Mouse (Mus musculus): ENCODE data around the gene Csnk2a2. TPM values are rescaled to one million over a fixed set of nuclear protein-coding genes. Genes with fewer than 3 reads are reported as not detected.

The Csnk2a2 gene
- 8.4 and 8.8 TPM in 2 replicates for polyA plus RNA-seq (2015; fragmentation: Nextera tagmentation; extraction: Ambion mirVana)

DNA sequence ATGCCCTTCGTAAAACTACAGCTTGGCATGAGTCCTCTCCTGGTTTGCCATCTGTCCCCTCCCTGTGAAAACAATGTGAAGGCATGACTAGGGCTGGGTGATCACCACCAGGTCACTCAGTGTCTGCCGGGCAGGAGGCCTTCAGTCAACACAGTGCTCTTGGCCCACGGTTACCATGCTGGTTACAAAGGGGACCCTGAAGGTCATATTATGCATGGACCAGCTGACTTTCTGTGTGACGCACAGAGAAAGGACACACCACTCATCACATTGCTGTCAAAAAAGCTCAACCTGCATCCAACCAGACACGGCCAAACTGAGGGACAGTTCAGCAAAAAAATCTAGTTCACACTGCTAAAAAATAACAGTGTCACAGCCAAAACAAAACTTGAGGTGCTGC, at the start of gene Csnk2a2:
Gene Csnk2a2, minus strand, starts transcription at position 34 of the 400 bp plus-strand sequence.
- WGBS: 61% methylated on average over 5 of the region's 5 CpGs

DNA sequence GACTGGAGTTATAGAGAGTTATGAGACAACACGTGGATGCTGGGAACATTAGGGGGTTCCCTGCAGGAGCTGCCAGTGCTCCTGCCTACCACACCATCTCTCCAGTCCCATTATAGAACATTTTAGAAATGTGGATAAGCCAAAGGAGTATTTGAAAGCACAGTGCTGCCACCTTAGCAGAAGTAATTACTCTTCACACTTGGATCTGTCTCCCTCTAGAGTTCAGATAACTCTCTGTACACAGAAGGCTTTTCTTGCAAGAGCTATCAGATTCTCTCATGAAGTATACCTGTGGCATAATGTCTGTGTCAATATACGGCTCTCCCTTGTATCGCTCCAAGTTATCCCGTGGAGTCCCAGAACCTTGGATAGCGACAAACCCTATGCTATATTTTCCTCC, 49.6 kb upstream of the Csnk2a2 start:
- no peak overlapping the region for H3K27ac ChIP-seq (ENCODE audit: low read length)
- H3K9ac ChIP-seq (ENCODE audit: low read length): no peak overlapping the region
- WGBS: 65% methylated on average over 5 of the region's 5 CpGs
- no peaks in the 10 kb centered on the region for H3K27me3 ChIP-seq (ENCODE audit: control insufficient read depth, insufficient read depth, low read depth, low read length)
- H3K4me1 ChIP-seq (replicated peaks; ENCODE audit: control insufficient read depth, insufficient read depth, low read length): no peaks in the 10 kb centered on the region
- no peak overlapping the region for H3K4me2 ChIP-seq (ENCODE audit: low read depth, low read length)
- H3K36me3 ChIP-seq (ENCODE audit: control insufficient read depth, insufficient read depth, low read length): no peaks in the 10 kb centered on the region
- H3K9me3 ChIP-seq (ENCODE audit: control insufficient read depth, low read length): no peaks in the 10 kb centered on the region
- H3K4me3 ChIP-seq (ENCODE audit: low read length): no peak overlapping the region
- no peak for ATAC-seq (ENCODE audit: low read depth)

More for the DNA sequence above, at the start of gene Csnk2a2:
- Histone ChIP-seq H3K9ac (ENCODE audit: low read length) (peak within 1 kb of the TSS; percentile 92), H3K4me1 (replicated peaks; ENCODE audit: control insufficient read depth, insufficient read depth, low read length) (peaks cover 9% of the 10 kb centered on the region), H3K36me3 (ENCODE audit: control insufficient read depth, insufficient read depth, low read length) (peaks cover 3% of the 10 kb centered on the region; the same call in 1 of the 2 replicates), H3K4me3 (ENCODE audit: low read length) (peak within 1 kb of the TSS; percentile 91), H3K4me2 (ENCODE audit: low read depth, low read length) (peak within 1 kb of the TSS; percentile 71), H3K27me3 (ENCODE audit: control insufficient read depth, insufficient read depth, low read depth, low read length) (no peaks in the 10 kb centered on the region), H3K9me3 (ENCODE audit: control insufficient read depth, low read length) (no peaks in the 10 kb centered on the region), H3K27ac (ENCODE audit: low read length) (no peak within 1 kb of the TSS)
- no peak for ATAC-seq (ENCODE audit: low read depth)

DNA sequence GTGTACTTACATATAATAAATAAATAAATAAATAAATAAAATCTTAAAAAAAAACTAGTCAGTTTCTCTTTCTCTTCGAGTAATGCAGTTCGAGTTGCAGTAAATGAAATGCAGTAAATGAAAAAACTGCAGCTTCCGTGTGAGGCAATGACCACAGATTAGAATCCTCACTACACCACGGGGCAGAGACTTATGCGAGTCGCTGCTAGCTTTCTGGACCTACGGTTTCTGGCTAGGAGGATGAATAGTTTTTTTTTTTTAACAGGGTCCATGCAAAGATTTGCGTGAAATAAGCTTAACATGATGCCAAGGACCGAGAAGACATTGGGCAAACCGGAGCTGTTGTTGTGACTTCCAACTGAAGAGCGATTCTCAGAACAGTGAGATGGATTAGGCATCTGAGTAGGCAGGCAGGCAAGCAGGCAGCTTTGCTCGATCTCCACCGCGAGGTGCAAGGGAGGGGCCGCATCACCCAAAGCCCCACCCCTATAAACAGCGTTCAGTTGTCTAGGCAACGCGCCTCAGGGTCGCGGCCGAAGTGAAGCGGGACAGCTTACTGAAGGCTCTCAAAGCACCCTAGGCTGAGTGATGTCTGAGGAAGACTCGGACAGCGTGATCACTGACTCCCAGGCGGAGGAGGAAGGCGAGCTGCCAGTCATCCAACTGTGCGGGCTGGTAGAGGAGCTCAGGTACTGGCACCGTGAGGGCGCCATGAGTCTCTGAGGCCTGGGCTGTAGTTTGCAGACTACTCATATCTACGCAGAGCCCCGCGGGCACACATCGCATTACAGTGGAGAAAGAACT, 43.9 kb upstream of the Csnk2a2 start, which contains the start of gene Ccdc113:
Gene Ccdc113, plus strand, starts transcription at position 502 of the 804 bp plus-strand sequence.
- Histone ChIP-seq H3K36me3 (ENCODE audit: control insufficient read depth, insufficient read depth, low read length) (no peaks in the 10 kb centered on the region), H3K9ac (ENCODE audit: low read length) (peak within 1 kb of the TSS; percentile 53), H3K27ac (ENCODE audit: low read length) (no peak within 1 kb of the TSS), H3K4me2 (ENCODE audit: low read depth, low read length) (peak within 1 kb of the TSS; percentile 78), H3K4me3 (ENCODE audit: low read length) (peak within 1 kb of the TSS; percentile 51), H3K27me3 (ENCODE audit: control insufficient read depth, insufficient read depth, low read depth, low read length) (no peaks in the 10 kb centered on the region), H3K9me3 (ENCODE audit: control insufficient read depth, low read length) (no peaks in the 10 kb centered on the region), H3K4me1 (replicated peaks; ENCODE audit: control insufficient read depth, insufficient read depth, low read length) (0 out of 2 replicates have a peak, but pooled peaks cover 3% of the 10 kb centered on the region)
- 7% methylated on average over 33 of the region's 33 CpGs for WGBS
- peak; percentile 87 for ATAC-seq (ENCODE audit: low read depth)

DNA sequence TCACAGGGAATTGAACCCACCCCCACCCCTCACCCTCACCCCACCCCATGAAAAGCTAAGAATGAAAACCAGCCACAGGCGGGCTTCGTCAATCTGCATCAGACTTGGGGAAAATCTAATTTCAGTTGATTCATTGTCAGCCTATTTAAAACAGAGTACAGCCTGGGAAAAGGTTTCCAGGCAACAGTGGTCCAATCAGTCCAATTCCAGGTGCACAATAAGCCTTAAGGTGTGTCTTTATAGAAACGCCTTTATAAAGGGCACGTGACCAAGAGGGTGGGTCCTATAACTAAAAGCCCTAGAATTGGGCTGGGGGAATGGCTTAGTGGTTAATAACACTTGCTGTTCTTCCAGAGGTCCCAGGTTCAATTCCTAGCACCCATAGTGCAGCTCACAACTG, 42.4 kb upstream of the Csnk2a2 start:
- Histone ChIP-seq H3K4me2 (ENCODE audit: low read depth, low read length) (no peak overlapping the region), H3K9ac (ENCODE audit: low read length) (no peak overlapping the region), H3K4me1 (replicated peaks; ENCODE audit: control insufficient read depth, insufficient read depth, low read length) (0 out of 2 replicates have a peak, but pooled peaks cover 3% of the 10 kb centered on the region), H3K4me3 (ENCODE audit: low read length) (no peak overlapping the region), H3K27ac (ENCODE audit: low read length) (no peak overlapping the region), H3K36me3 (ENCODE audit: control insufficient read depth, insufficient read depth, low read length) (no peaks in the 10 kb centered on the region), H3K9me3 (ENCODE audit: control insufficient read depth, low read length) (no peaks in the 10 kb centered on the region), H3K27me3 (ENCODE audit: control insufficient read depth, insufficient read depth, low read depth, low read length) (no peaks in the 10 kb centered on the region)
- 60% methylated on average over 4 of the region's 4 CpGs for WGBS
- no peak for ATAC-seq (ENCODE audit: low read depth)

DNA sequence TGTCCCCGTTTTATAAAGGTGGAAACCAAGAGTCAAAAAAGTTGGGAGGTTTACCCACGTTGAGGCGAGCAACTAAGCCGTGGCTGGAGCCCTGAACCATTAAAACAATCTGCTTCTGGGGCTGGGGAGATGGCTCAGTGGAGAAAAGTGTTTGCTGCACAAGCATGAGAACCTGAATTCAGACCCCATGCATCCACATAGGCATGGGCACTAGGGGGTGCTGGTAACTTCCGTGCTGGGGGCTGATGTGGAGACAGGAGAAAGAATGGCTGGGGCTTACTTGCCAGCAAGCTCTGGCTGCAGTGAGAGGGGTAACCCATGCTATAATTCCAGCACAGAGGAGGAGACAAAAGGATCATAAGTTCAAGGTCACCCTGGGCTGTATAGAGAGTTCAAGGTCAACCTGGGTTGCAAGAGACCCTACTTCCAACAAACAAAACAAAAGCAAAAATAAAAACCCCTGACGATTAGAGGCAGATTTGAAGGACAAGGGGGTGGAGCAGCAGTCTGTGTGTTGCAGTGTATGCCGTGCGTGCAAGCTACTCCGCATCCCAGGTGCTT, 39.0 kb upstream of the Csnk2a2 start:
- WGBS: 56% methylated on average over 9 of the region's 9 CpGs
- Histone ChIP-seq H3K36me3 (ENCODE audit: control insufficient read depth, insufficient read depth, low read length) (no peaks in the 10 kb centered on the region), H3K4me3 (ENCODE audit: low read length) (no peak overlapping the region), H3K27me3 (ENCODE audit: control insufficient read depth, insufficient read depth, low read depth, low read length) (no peaks in the 10 kb centered on the region), H3K9me3 (ENCODE audit: control insufficient read depth, low read length) (no peaks in the 10 kb centered on the region), H3K9ac (ENCODE audit: low read length) (no peak overlapping the region), H3K4me1 (replicated peaks; ENCODE audit: control insufficient read depth, insufficient read depth, low read length) (0 out of 2 replicates have a peak, but pooled peaks cover under 1% of the 10 kb centered on the region), H3K27ac (ENCODE audit: low read length) (no peak overlapping the region), H3K4me2 (ENCODE audit: low read depth, low read length) (no peak overlapping the region)
- ATAC-seq (ENCODE audit: low read depth): no peak

DNA sequence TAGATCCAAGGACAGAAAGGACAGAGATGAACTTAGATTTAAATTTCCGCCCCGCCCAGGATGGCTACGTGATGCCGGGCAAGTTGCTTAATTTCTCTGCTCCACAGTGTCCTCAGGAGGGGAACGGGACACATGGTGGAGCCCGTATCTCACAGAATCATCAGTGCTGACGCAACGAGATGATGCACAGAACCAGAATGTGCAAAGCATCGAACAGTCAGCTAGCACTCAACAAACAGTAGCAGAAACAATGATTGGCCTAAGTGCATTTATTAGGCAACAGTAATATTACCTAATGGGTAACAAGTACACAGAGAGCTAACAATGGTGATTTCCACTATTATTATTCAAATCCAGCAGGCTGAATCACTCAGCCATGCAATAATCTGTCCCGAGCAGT, 38.4 kb upstream of the Csnk2a2 start:
- no peaks in the 10 kb centered on the region for H3K27me3 ChIP-seq (ENCODE audit: control insufficient read depth, insufficient read depth, low read depth, low read length)
- ATAC-seq (ENCODE audit: low read depth): no peak
- H3K9me3 ChIP-seq (ENCODE audit: control insufficient read depth, low read length): no peaks in the 10 kb centered on the region
- H3K36me3 ChIP-seq (ENCODE audit: control insufficient read depth, insufficient read depth, low read length): no peaks in the 10 kb centered on the region
- no peak overlapping the region for H3K9ac ChIP-seq (ENCODE audit: low read length)
- no peaks in the 10 kb centered on the region for H3K4me1 ChIP-seq (replicated peaks; ENCODE audit: control insufficient read depth, insufficient read depth, low read length)
- no peak overlapping the region for H3K4me2 ChIP-seq (ENCODE audit: low read depth, low read length)
- H3K4me3 ChIP-seq (ENCODE audit: low read length): no peak overlapping the region
- WGBS: 83% methylated on average over 10 of the region's 10 CpGs
- H3K27ac ChIP-seq (ENCODE audit: low read length): no peak overlapping the region

DNA sequence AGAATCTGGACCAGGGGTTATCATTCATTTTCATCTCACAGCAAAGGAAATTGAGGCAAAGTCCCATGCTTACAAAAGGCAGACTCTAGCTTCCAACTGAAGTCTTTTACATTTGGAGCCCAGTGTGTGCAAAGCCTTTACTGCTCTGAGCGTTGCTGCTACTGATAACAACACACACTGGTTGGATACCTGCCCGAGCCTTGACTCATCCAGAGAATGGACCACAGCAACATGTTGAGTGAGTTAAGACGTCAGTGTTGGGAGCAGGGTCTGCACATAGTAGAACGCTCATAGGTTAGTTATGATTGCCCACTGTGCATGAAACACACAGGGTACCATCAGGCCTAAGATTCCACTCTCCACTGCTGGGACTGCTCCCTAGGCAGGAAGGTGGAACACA, 34.2 kb upstream of the Csnk2a2 start:
- Histone ChIP-seq H3K27me3 (ENCODE audit: control insufficient read depth, insufficient read depth, low read depth, low read length) (no peaks in the 10 kb centered on the region), H3K4me2 (ENCODE audit: low read depth, low read length) (no peak overlapping the region), H3K9ac (ENCODE audit: low read length) (no peak overlapping the region), H3K36me3 (ENCODE audit: control insufficient read depth, insufficient read depth, low read length) (no peaks in the 10 kb centered on the region), H3K4me3 (ENCODE audit: low read length) (no peak overlapping the region), H3K27ac (ENCODE audit: low read length) (no peak overlapping the region), H3K9me3 (ENCODE audit: control insufficient read depth, low read length) (no peaks in the 10 kb centered on the region), H3K4me1 (replicated peaks; ENCODE audit: control insufficient read depth, insufficient read depth, low read length) (no peaks in the 10 kb centered on the region)
- 83% methylated on average over 4 of the region's 4 CpGs for WGBS
- ATAC-seq (ENCODE audit: low read depth): no peak

DNA sequence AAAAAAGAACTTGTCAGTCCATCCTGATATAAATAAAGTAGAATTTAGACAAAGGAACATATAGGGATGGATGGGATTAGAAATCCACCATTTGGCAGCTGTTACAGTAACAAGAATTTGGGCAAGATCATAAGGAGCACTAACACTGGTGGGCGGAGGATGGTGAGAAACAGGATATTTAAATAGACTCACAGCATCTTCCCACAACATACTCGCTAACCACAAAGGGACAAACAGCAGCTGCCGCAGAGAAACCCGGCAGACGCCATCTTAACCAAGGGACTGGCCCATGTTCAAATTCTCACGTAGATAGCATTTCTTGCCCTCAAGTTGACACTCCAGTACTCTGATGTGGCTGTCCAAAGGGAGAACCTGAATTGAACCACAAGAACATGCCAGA, 27.1 kb upstream of the Csnk2a2 start:
- Histone ChIP-seq H3K4me3 (ENCODE audit: low read length) (no peak overlapping the region), H3K27ac (ENCODE audit: low read length) (no peak overlapping the region), H3K27me3 (ENCODE audit: control insufficient read depth, insufficient read depth, low read depth, low read length) (no peaks in the 10 kb centered on the region), H3K4me1 (replicated peaks; ENCODE audit: control insufficient read depth, insufficient read depth, low read length) (no peaks in the 10 kb centered on the region), H3K9ac (ENCODE audit: low read length) (no peak overlapping the region), H3K9me3 (ENCODE audit: control insufficient read depth, low read length) (no peaks in the 10 kb centered on the region), H3K4me2 (ENCODE audit: low read depth, low read length) (no peak overlapping the region), H3K36me3 (ENCODE audit: control insufficient read depth, insufficient read depth, low read length) (no peaks in the 10 kb centered on the region)
- 86% methylated on average over 6 of the region's 6 CpGs for WGBS
- no peak for ATAC-seq (ENCODE audit: low read depth)

DNA sequence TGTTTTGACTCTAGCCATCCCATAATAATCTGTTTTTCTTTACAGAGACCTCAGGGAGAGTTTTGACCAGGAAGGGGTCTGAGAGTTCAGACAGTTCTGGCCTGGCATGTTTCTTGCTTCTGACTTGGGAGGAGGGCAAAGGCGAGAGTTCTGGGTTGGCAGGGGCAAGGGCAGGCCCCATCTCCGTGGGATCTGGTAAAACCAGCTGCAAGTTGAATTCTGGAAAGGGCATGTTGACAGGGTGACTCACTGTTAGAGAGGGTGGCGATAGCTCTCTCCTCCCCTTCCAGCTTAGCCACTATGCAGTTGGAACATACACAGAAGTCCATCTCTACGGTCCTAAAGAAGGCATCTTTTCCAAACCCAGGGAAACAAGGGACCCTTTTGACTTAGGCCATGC, 23.4 kb upstream of the Csnk2a2 start:
- Histone ChIP-seq H3K9me3 (ENCODE audit: control insufficient read depth, low read length) (no peaks in the 10 kb centered on the region), H3K4me1 (replicated peaks; ENCODE audit: control insufficient read depth, insufficient read depth, low read length) (no peaks in the 10 kb centered on the region), H3K9ac (ENCODE audit: low read length) (no peak overlapping the region), H3K27me3 (ENCODE audit: control insufficient read depth, insufficient read depth, low read depth, low read length) (no peaks in the 10 kb centered on the region), H3K4me2 (ENCODE audit: low read depth, low read length) (no peak overlapping the region), H3K27ac (ENCODE audit: low read length) (no peak overlapping the region), H3K4me3 (ENCODE audit: low read length) (no peak overlapping the region), H3K36me3 (ENCODE audit: control insufficient read depth, insufficient read depth, low read length) (no peaks in the 10 kb centered on the region)
- 60% methylated on average over 4 of the region's 4 CpGs for WGBS
- no peak for ATAC-seq (ENCODE audit: low read depth)
